Mouse (Mus musculus) neutrophil, adult 59 days (primary cell): ENCODE data around the gene Rbm46. TPM values are rescaled to one million over a fixed set of nuclear protein-coding genes. Genes with fewer than 3 reads are reported as not detected.

Experiments
- total RNA-seq, 2 experiments: library from RNA; stranded (reverse); gene quantifications; 1 replicate in 1 of 2; 2 replicates in 1 of 2; pipeline ENCODE4 v1.2.4; 2023

Gene Rbm46
- not detected for total RNA-seq

DNA sequence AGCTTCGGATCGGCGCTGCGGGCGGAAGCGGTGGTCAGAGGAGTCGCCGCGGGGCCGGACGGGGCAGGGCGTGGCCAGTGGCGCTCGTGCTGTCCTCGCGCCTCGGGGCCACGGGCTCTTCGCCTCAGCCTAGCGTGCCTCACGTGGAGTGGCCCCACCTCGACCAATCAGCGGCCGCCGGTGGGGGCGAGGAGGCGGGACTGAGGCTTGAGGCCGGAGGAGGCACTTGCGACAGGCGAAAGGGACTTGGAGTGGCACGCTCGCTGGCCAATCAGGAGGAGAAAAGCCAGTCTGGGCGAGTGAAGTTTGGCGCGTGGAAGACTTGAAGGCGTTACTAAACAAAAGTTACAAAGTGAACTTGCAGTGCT, at the start of gene Rbm46:
Rbm46 (minus strand) TSS at position 112 of the 368 bp plus-strand sequence.

DNA sequence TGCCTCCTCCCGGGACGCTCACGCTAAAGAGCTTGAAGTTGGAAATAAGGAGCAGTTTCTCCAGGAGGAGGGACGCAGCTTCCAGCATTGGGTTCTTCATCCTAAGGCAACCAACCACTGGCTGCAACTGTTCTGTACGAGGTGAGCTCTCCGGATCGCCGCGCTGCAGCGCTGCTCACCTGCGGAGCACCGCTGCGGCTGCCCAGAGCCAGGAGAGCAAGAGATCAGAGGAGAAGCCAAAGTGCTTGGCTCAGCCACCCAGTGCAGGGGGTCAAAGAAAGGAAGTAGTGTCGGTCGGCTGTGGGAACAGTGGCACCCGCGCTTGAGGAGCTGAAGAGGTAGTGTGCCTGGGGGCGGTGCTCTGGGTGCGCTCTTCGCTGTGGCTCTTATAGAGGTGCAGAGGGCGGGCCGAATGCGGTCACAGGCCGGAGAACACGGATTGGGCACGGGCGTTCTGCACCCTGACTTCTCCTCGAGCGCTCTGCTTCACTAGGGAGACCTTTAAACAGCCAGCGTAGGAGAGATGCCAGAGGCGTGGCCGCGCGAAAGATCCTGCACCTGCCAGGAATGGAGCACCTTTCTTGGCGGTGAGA, 27.4 kb upstream of the Rbm46 start, which contains the start of gene Lrat:
Lrat (minus strand) TSS at position 361 of the 593 bp plus-strand sequence.

Other genes starting within 250 kb of the Rbm46 start
- gene Lrat, start 27.5 kb upstream of the Rbm46 start, total RNA-seq: not detected
- gene Fgg, start 131.2 kb upstream of the Rbm46 start, total RNA-seq: not detected
- not detected for gene Fga, start 149.6 kb upstream of the Rbm46 start, total RNA-seq
- not detected for gene Fgb, start 173.4 kb upstream of the Rbm46 start, total RNA-seq
- gene Plrg1, start 179.0 kb upstream of the Rbm46 start, total RNA-seq: 10 to 100 TPM; 47.6 to 50.3 TPM